ENCODE assay signal across 8 mouse cellular contexts in the genomic region with DNA sequence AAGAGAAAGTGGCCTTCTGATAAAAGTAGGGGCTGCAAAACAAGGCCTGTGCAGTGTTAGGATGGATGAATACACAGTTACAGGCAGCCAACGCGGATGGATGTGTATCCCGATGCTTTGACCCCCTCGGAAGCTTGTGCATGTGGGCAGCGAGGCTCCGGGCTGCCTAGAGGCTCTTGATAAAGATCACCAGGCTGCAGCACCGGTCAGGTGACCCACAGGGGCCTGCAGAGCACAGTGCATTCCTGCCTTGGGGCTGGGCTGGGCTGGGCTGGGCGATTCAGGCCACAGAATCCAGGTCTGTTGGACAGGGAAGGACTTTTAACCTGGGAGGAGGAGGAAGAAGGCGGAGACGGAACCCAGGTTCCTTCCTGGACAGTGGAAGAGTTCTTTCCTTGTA.
DNase-seq lines count a peak whose midpoint lies in the region; ATAC-seq and TF ChIP-seq lines count a peak whose summit lies in the region.

No protein-coding gene starts in this region.

- TF ChIP-seq EP300 in MEL (IDR thresholded peaks at IDR 0.05; ENCODE audit: low read depth in 1 of 2, low read length in 2 of 2) = no peak

- no peak for ATAC-seq in hindbrain, embryonic 11.5 days (ENCODE audit: low FRiP score)
- ATAC-seq in hindbrain, embryonic 16.5 days = no peak
- no peak for ATAC-seq in hindbrain, embryonic 13.5 days (ENCODE audit: low FRiP score)
- ATAC-seq in liver, embryonic 16.5 days (ENCODE audit: low read depth) = peak; percentile 55

- no peaks in the 10 kb centered on the region for H3K36me3 ChIP-seq in hindbrain, embryonic 11.5 days (ENCODE audit: control insufficient read depth, insufficient read depth, low read length)
- H3K36me3 ChIP-seq in hindbrain, embryonic 16.5 days (ENCODE audit: control insufficient read depth, insufficient read depth, low read length) = no peaks in the 10 kb centered on the region
- H3K36me3 ChIP-seq in MEL (ENCODE audit: control insufficient read depth in 1 of 2, insufficient read depth in 2 of 2, low read length in 2 of 2) = no peaks in the 10 kb centered on the region; a peak in 1 of 4 replicates
- H3K36me3 ChIP-seq in hindbrain, embryonic 13.5 days = peaks cover 17% of the 10 kb centered on the region
- H3K36me3 ChIP-seq in liver, embryonic 16.5 days (ENCODE audit: control insufficient read depth, insufficient read depth) = peaks cover 11% of the 10 kb centered on the region

- H3K4me2 ChIP-seq in hindbrain, embryonic 11.5 days (replicated peaks; ENCODE audit: low read depth, low read length) = no peak overlapping the region
- no peak overlapping the region for H3K4me2 ChIP-seq in hindbrain, embryonic 16.5 days (ENCODE audit: low read length)
- no peak overlapping the region for H3K4me2 ChIP-seq in hindbrain, embryonic 13.5 days
- no peak overlapping the region for H3K4me2 ChIP-seq in liver, embryonic 16.5 days (ENCODE audit: low read depth, low read length)

- H3K79me2 ChIP-seq in MEL (ENCODE audit: control insufficient read depth, insufficient read depth, low read length, poor library complexity) = no peaks in the 10 kb centered on the region

- no peak overlapping the region for H3K4me3 ChIP-seq in hindbrain, embryonic 11.5 days (ENCODE audit: low read depth, low read length)
- H3K4me3 ChIP-seq in hindbrain, embryonic 16.5 days (ENCODE audit: low read length) = no peak overlapping the region
- no peak overlapping the region for H3K4me3 ChIP-seq in MEL (ENCODE audit: control insufficient read depth in 1 of 2, insufficient read depth in 1 of 2, low read depth in 2 of 2, low read length in 2 of 2)
- no peak overlapping the region for H3K4me3 ChIP-seq in hindbrain, embryonic 13.5 days
- no peak overlapping the region for H3K4me3 ChIP-seq in liver, embryonic 16.5 days (ENCODE audit: low read depth, low read length)

- 80% methylated on average over 10 of the region's 10 CpGs for WGBS in hindbrain, embryonic 11.5 days
- WGBS in hindbrain, embryonic 16.5 days = 75% methylated on average over 10 of the region's 10 CpGs
- 78% methylated on average over 10 of the region's 10 CpGs for WGBS in hindbrain, embryonic 13.5 days
- 55% methylated on average over 10 of the region's 10 CpGs for WGBS in liver, embryonic 16.5 days (ENCODE audit: insufficient replicate concordance)

- TF ChIP-seq CTCF in MEL (IDR thresholded peaks at IDR 0.05 in 2 of 3, conservative IDR thresholded peaks at IDR 0.05 in 1 of 3; ENCODE audit: control insufficient read depth in 1 of 3, insufficient read depth in 1 of 3, low read depth in 2 of 3, low read length in 3 of 3, poor library complexity in 1 of 3, severe bottlenecking in 1 of 3) = no peak

- H3K27ac ChIP-seq in hindbrain, embryonic 11.5 days (ENCODE audit: low read depth, low read length) = 0 out of 2 replicates have a peak overlapping the region, but pooled peaks have one; percentile 10
- no peak overlapping the region for H3K27ac ChIP-seq in hindbrain, embryonic 16.5 days (ENCODE audit: low read depth, low read length)
- H3K27ac ChIP-seq in MEL (ENCODE audit: control insufficient read depth, low read depth, low read length) = no peak overlapping the region
- peak overlapping the region; percentile 36; the same call in 1 of the 2 replicates for H3K27ac ChIP-seq in hindbrain, embryonic 13.5 days
- H3K27ac ChIP-seq in liver, embryonic 16.5 days (ENCODE audit: low read length) = peak overlapping the region; percentile 58; the same call in 1 of the 2 replicates

- DNase-seq in hindbrain, embryonic 11.5 days (ENCODE audit: low spot score) = no peak
- DNase-seq in MEL (ENCODE audit: low read depth, low spot score) = no peak
- DNase-seq in left cerebral cortex, adult 11 months (ENCODE audit: low spot score) = no peak
- DNase-seq in gastrocnemius, postnatal 4 days (ENCODE audit: low spot score in 2 of 2) = no peak
- no peak for DNase-seq in spleen, postnatal 4 days (ENCODE audit: low spot score in 2 of 2)

- H3K4me1 ChIP-seq in hindbrain, embryonic 11.5 days (replicated peaks; ENCODE audit: control insufficient read depth, insufficient read depth, low read length) = no peaks in the 10 kb centered on the region
- H3K4me1 ChIP-seq in hindbrain, embryonic 16.5 days (ENCODE audit: control insufficient read depth, insufficient read depth, low read depth, low read length) = no peaks in the 10 kb centered on the region; the same call in 1 of the 2 replicates
- H3K4me1 ChIP-seq in MEL (ENCODE audit: control insufficient read depth in 1 of 2, insufficient read depth in 2 of 2, low read length in 2 of 2) = peaks cover 0 to 6% of the 10 kb centered on the region in 2 experiments; a peak in 1 of 4 replicates
- H3K4me1 ChIP-seq in hindbrain, embryonic 13.5 days (replicated peaks) = peaks cover 12% of the 10 kb centered on the region
- peaks cover 30% of the 10 kb centered on the region for H3K4me1 ChIP-seq in liver, embryonic 16.5 days (ENCODE audit: control insufficient read depth, low read depth, low read length)

- no peak for TF ChIP-seq RAD21 in MEL (IDR thresholded peaks at IDR 0.05; ENCODE audit: low read depth, low read length)

- H3K27me3 ChIP-seq in hindbrain, embryonic 11.5 days (ENCODE audit: control insufficient read depth, insufficient read depth, low read length) = no peaks in the 10 kb centered on the region
- H3K27me3 ChIP-seq in hindbrain, embryonic 16.5 days (replicated peaks; ENCODE audit: control insufficient read depth, insufficient read depth, low read length) = no peaks in the 10 kb centered on the region
- no peaks in the 10 kb centered on the region for H3K27me3 ChIP-seq in MEL (ENCODE audit: control insufficient read depth in 1 of 2, insufficient read depth in 2 of 2, low read length in 2 of 2)
- H3K27me3 ChIP-seq in hindbrain, embryonic 13.5 days = no peaks in the 10 kb centered on the region
- no peaks in the 10 kb centered on the region for H3K27me3 ChIP-seq in liver, embryonic 16.5 days (ENCODE audit: control insufficient read depth, insufficient read depth, low read depth, low read length)

- no peaks in the 10 kb centered on the region for H3K9me3 ChIP-seq in hindbrain, embryonic 11.5 days (ENCODE audit: control insufficient read depth, low read length)
- no peaks in the 10 kb centered on the region for H3K9me3 ChIP-seq in hindbrain, embryonic 16.5 days (ENCODE audit: control insufficient read depth, low read length)
- no peaks in the 10 kb centered on the region for H3K9me3 ChIP-seq in MEL (replicated peaks; ENCODE audit: insufficient read depth, low read length)
- H3K9me3 ChIP-seq in hindbrain, embryonic 13.5 days = no peaks in the 10 kb centered on the region
- no peaks in the 10 kb centered on the region for H3K9me3 ChIP-seq in liver, embryonic 16.5 days (replicated peaks; ENCODE audit: control insufficient read depth, low read length)

- TF ChIP-seq POLR2A in MEL (IDR thresholded peaks at IDR 0.05; ENCODE audit: control insufficient read depth in 1 of 2, insufficient read depth in 1 of 2, low read depth in 1 of 2, low read length in 2 of 2, poor library complexity in 1 of 2) = no peak

- H3K9ac ChIP-seq in hindbrain, embryonic 11.5 days (ENCODE audit: low read depth, low read length) = 0 out of 2 replicates have a peak overlapping the region, but pooled peaks have one; percentile 11
- no peak overlapping the region for H3K9ac ChIP-seq in hindbrain, embryonic 16.5 days (ENCODE audit: low read depth, low read length)
- H3K9ac ChIP-seq in MEL (ENCODE audit: control insufficient read depth, low read depth, low read length, poor library complexity, severe bottlenecking) = no peak overlapping the region
- H3K9ac ChIP-seq in hindbrain, embryonic 13.5 days = no peak overlapping the region
- H3K9ac ChIP-seq in liver, embryonic 16.5 days (ENCODE audit: low read depth, low read length) = 0 out of 2 replicates have a peak overlapping the region, but pooled peaks have one; percentile 1

TF ChIP-seq in MEL, 35 proteins besides CTCF, POLR2A, EP300 and RAD21:
- TF ChIP-seq USF1 (IDR thresholded peaks at IDR 0.05; ENCODE audit: low read depth, low read length) (0 out of 2 replicates have a peak, but pooled peaks have one; percentile 22), KAT2A (conservative IDR thresholded peaks at IDR 0.05; ENCODE audit: low read depth, low read length) (no peak)
TF ChIP-seq in MEL: peak in this region for 1.

Comparison
In these comparisons a context has a peak if more than half of its experiments do, and no peak if none do; other contexts are left out.
1. H3K27ac ChIP-seq: peak in hindbrain, embryonic 11.5 days (single experiment), hindbrain, embryonic 13.5 days (single experiment) and liver, embryonic 16.5 days (single experiment); none in hindbrain, embryonic 16.5 days (single experiment) and MEL (single experiment).
2. H3K9ac ChIP-seq: peak in hindbrain, embryonic 11.5 days (single experiment) and liver, embryonic 16.5 days (single experiment); none in hindbrain, embryonic 16.5 days (single experiment), MEL (single experiment) and hindbrain, embryonic 13.5 days (single experiment).